Mouse (Mus musculus) C2C12 (cell line): ENCODE data around the gene Ache. TPM values are rescaled to one million over a fixed set of nuclear protein-coding genes. Genes with fewer than 3 reads are reported as not detected.

Source experiments
- H3K27me3 ChIP-seq: one replicate; pipeline ENCODE4 v1.6.1; 2011; ENCODE audit not compliant: control insufficient read depth, insufficient read depth, insufficient read length
- H3K36me3 ChIP-seq: one replicate; pipeline ENCODE4 v1.6.1; 2011; ENCODE audit not compliant: control insufficient read depth, insufficient read depth
- H3K4me3 ChIP-seq: one replicate; pipeline ENCODE4 v1.5.1; 2011; ENCODE audit warnings: mild to moderate bottlenecking, control low read depth; ENCODE audit not compliant: poor library complexity, insufficient read depth, severe bottlenecking
- H3K79me2 ChIP-seq: one replicate; pipeline ENCODE4 v1.6.1; 2011; ENCODE audit not compliant: control insufficient read depth, insufficient read depth
- H3K79me3 ChIP-seq: one replicate; pipeline ENCODE4 v1.6.1; 2011; ENCODE audit warnings: low read depth, control low read depth
- H3ac ChIP-seq: one replicate; pipeline ENCODE3; 2011; ENCODE audit warnings: low read depth; ENCODE audit not compliant: control insufficient read depth, insufficient read length
- CEBPB ChIP-seq: IDR thresholded peaks from one replicate; pipeline ENCODE4 v1.6.1; 2011; ENCODE audit warnings: low read depth, mild to moderate bottlenecking, control low read depth, moderate library complexity
- CTCF ChIP-seq: IDR thresholded peaks from one replicate; pipeline ENCODE4 v1.5.1; 2011; ENCODE audit not compliant: control insufficient read depth, insufficient read depth, insufficient read length
- FOSL1 ChIP-seq: IDR thresholded peaks from one replicate; pipeline ENCODE4 v1.8.0; 2011; ENCODE audit warnings: mild to moderate bottlenecking, low read length; ENCODE audit not compliant: poor library complexity, insufficient read depth, severe bottlenecking
- MAX ChIP-seq: IDR thresholded peaks from one replicate; pipeline ENCODE4 v1.6.1; 2011; ENCODE audit warnings: mild to moderate bottlenecking, control low read depth
- MYOD1 ChIP-seq: IDR thresholded peaks from one replicate; pipeline ENCODE4 v1.6.1; 2011; ENCODE audit warnings: low read depth; ENCODE audit not compliant: control insufficient read depth, insufficient read length
- MYOG ChIP-seq: IDR thresholded peaks from one replicate; pipeline ENCODE4 v1.6.1; 2011; ENCODE audit not compliant: control insufficient read depth, insufficient read length; ENCODE audit errors: extremely low read depth
- USF1 ChIP-seq: IDR thresholded peaks from one replicate; pipeline ENCODE4 v1.6.1; 2011; ENCODE audit warnings: low read depth, mild to moderate bottlenecking, control low read depth, moderate library complexity
- long read RNA-seq, 2 experiments: library from polyadenylated mRNA; unstranded; transcript quantifications; one replicate each; pipeline ENCODE4 v2.0.0; 2019 to 2020
- polyA plus RNA-seq: library from polyadenylated mRNA; unstranded; fragments of >200 nt; fragmentation: generic; extraction: Trizol; gene quantifications from one replicate; pipeline ENCODE4 v1.2.1, GENCODE M21; 2012; ENCODE audit warnings: missing spikeins

The Ache gene
- polyA plus RNA-seq: 0.06 TPM
- long read RNA-seq, experiment 1, partial matches to known transcripts: 1 of 1 reads
- long read RNA-seq, experiment 1, other reads (novel, unspliced or antisense): 0 of 1 reads
- long read RNA-seq, experiment 2: 0 reads

GRCm38 (mm10) chr5:137287032-137287952, at the start of gene Ache:
Gene Ache (plus strand): TSS chr5:137287519.
- TF ChIP-seq USF1 (no peak), CTCF (no peak), MYOG (no peak), MYOD1 (no peak), CEBPB (no peak), FOSL1 (no peak), MAX (no peak)
- Histone ChIP-seq H3K79me3 (no peaks in the 10 kb centered on the region), H3K27me3 (peaks cover 29% of the 10 kb centered on the region), H3ac (peak within 1 kb of the TSS; percentile 11), H3K36me3 (no peaks in the 10 kb centered on the region), H3K79me2 (no peaks in the 10 kb centered on the region), H3K4me3 (no peak within 1 kb of the TSS)

- no peak overlapping the region for H3K4me3 ChIP-seq
These were observed 23.2 kb upstream of the Ache start for GRCm38 (mm10) chr5:137263897-137264720.

GRCm38 (mm10) chr5:137264787-137265186, 22.5 kb upstream of the Ache start:
- no peak for TF ChIP-seq USF1
- no peak for TF ChIP-seq CEBPB
- TF ChIP-seq MYOG: no peak
- TF ChIP-seq MYOD1: no peak
- no peak for TF ChIP-seq FOSL1
- TF ChIP-seq CTCF: no peak
- no peak for TF ChIP-seq MAX
- H3K36me3 ChIP-seq: no peaks in the 10 kb centered on the region

More at GRCm38 (mm10) chr5:137263897-137264720, 23.2 kb upstream of the Ache start:
- Histone ChIP-seq H3K27me3 (peaks cover 41% of the 10 kb centered on the region), H3K79me3 (no peaks in the 10 kb centered on the region), H3K79me2 (no peaks in the 10 kb centered on the region), H3ac (no peak overlapping the region), H3K36me3 (no peaks in the 10 kb centered on the region)
- no peak for TF ChIP-seq USF1
- TF ChIP-seq CTCF: no peak
- TF ChIP-seq FOSL1: no peak
- TF ChIP-seq MYOD1: no peak
- no peak for TF ChIP-seq MYOG
- no peak for TF ChIP-seq CEBPB
- TF ChIP-seq MAX: no peak

GRCm38 (mm10) chr5:137268131-137268910, 19.0 kb upstream of the Ache start:
- H3K4me3 ChIP-seq: no peak overlapping the region
- H3K36me3 ChIP-seq: no peaks in the 10 kb centered on the region
- H3K79me3 ChIP-seq: no peaks in the 10 kb centered on the region
- TF ChIP-seq MYOD1 (no peak), MAX (no peak), MYOG (no peak), USF1 (no peak), FOSL1 (no peak), CTCF (no peak), CEBPB (no peak)
- H3K27me3 ChIP-seq: peaks cover 49% of the 10 kb centered on the region
- H3ac ChIP-seq: no peak overlapping the region
- no peaks in the 10 kb centered on the region for H3K79me2 ChIP-seq

More at GRCm38 (mm10) chr5:137264787-137265186, 22.5 kb upstream of the Ache start:
- no peak overlapping the region for H3K4me3 ChIP-seq
- peaks cover 44% of the 10 kb centered on the region for H3K27me3 ChIP-seq
- no peak overlapping the region for H3ac ChIP-seq
- no peaks in the 10 kb centered on the region for H3K79me2 ChIP-seq
- H3K79me3 ChIP-seq: no peaks in the 10 kb centered on the region
